Comparison of ENCODE assay signal across 28 mouse cellular contexts in genomic region chrX:136779262-136779661, GRCm38 (mm10). TPM values are rescaled to one million over a fixed set of nuclear protein-coding genes. Genes with fewer than 3 reads are reported as not detected.
A peak's percentile ranks its signal among the peaks of the same experiment; 100 is the strongest.
DNase-seq lines count a peak whose midpoint lies in the region; ATAC-seq and TF ChIP-seq lines count a peak whose summit lies in the region.
"Had no signal": no experiment of that assay in that cellular context is flagged by ENCODE, and none has a peak within 500 bp of the region (broad histone marks: within the 10 kb centered on the region; RNA-seq: fewer than 3 reads in every experiment).

No protein-coding gene starts in this region.

- H3K27me3 ChIP-seq in MEL (ENCODE audit: control insufficient read depth in 1 of 2, insufficient read depth in 2 of 2, low read length in 2 of 2), result no peaks in the 10 kb centered on the region
- no peaks in the 10 kb centered on the region for H3K27me3 ChIP-seq in myocyte (ENCODE audit: control insufficient read depth, insufficient read depth, insufficient read length)
- no peaks in the 10 kb centered on the region for H3K27me3 ChIP-seq in heart, embryonic 12.5 days (replicated peaks)
- H3K27me3 ChIP-seq: CH12.LX had no signal

- no peaks in the 10 kb centered on the region for H3K9me3 ChIP-seq in MEL (replicated peaks; ENCODE audit: insufficient read depth, low read length)
- H3K9me3 ChIP-seq in heart, embryonic 12.5 days (replicated peaks), result no peaks in the 10 kb centered on the region
- H3K9me3 ChIP-seq: G1E had no signal

- intact Hi-C loops in gastrocnemius, postnatal 14 days (cut with DNase I; ENCODE audit: low total_unique reads), result no loop called here

- H3K9ac ChIP-seq in MEL (ENCODE audit: control insufficient read depth, low read depth, low read length, poor library complexity, severe bottlenecking), result no peak overlapping the region
- no peak overlapping the region for H3K9ac ChIP-seq in heart, embryonic 12.5 days

- TF ChIP-seq POLR2A in MEL (IDR thresholded peaks at IDR 0.05; ENCODE audit: control insufficient read depth in 1 of 2, insufficient read depth in 1 of 2, low read depth in 1 of 2, low read length in 2 of 2, poor library complexity in 1 of 2) (no peak), myocyte (IDR thresholded peaks at IDR 0.05; ENCODE audit: insufficient read length, low read depth) (no peak)

- ATAC-seq in megakaryocyte-erythroid progenitor cell, adult 5-6 weeks (replicated peaks; ENCODE audit: low FRiP score, low TSS enrichment, poor library complexity, severe bottlenecking), result peak; percentile 57; the same call in 1 of the 2 replicates
- ATAC-seq in heart, embryonic 12.5 days (ENCODE audit: insufficient number of reproducible peaks, low FRiP score), result no peak
- ATAC-seq: activated CD4-positive, CD25-positive, alpha-beta regulatory T cell, adult 4 months; CD4-positive, CD25-positive, alpha-beta regulatory T cell, adult 4 months; Patski had no signal

- H3K4me1 ChIP-seq in MEL (ENCODE audit: control insufficient read depth in 1 of 2, insufficient read depth in 2 of 2, low read length in 2 of 2), result no peaks in the 10 kb centered on the region
- no peaks in the 10 kb centered on the region for H3K4me1 ChIP-seq in heart, embryonic 12.5 days (replicated peaks)

- DNase-seq in MEL (ENCODE audit: low read depth, low spot score) (peak; percentile 5), NIH3T3 (ENCODE audit: low read depth) (peak; percentile 1)
- no peak for DNase-seq in frontal cortex, postnatal 36 days (ENCODE audit: low spot score in 2 of 2)
- DNase-seq in gastrocnemius, postnatal 14 days, result no peak
- DNase-seq in lung, postnatal 14 days, result no peak
- DNase-seq: adrenal gland, adult 2 months; adrenal gland, adult 8-10 months; adrenal gland, postnatal 10 days; adrenal gland, postnatal 14 days; adrenal gland, postnatal 25 days; adrenal gland, postnatal 36 days; B cell, adult 2 months; cerebellum, adult 11 months; cerebellum, adult 11-12 months; cerebellum, adult 18-20 months; cerebellum, adult 2 months had no signal

- no peak overlapping the region for H3K4me3 ChIP-seq in MEL (ENCODE audit: control insufficient read depth in 1 of 2, insufficient read depth in 1 of 2, low read depth in 2 of 2, low read length in 2 of 2)
- H3K4me3 ChIP-seq in myocyte, result no peak overlapping the region
- no peak overlapping the region for H3K4me3 ChIP-seq in heart, embryonic 12.5 days

- no peak for TF ChIP-seq EP300 in MEL (IDR thresholded peaks at IDR 0.05; ENCODE audit: low read depth in 1 of 2, low read length in 2 of 2)

- TF ChIP-seq CTCF in MEL (IDR thresholded peaks at IDR 0.05 in 2 of 3, conservative IDR thresholded peaks at IDR 0.05 in 1 of 3; ENCODE audit: control insufficient read depth in 1 of 3, insufficient read depth in 1 of 3, low read depth in 2 of 3, low read length in 3 of 3, poor library complexity in 1 of 3, severe bottlenecking in 1 of 3), result no peak

- no peak overlapping the region for H3ac ChIP-seq in myocyte (ENCODE audit: control insufficient read depth, insufficient read length)

- TF ChIP-seq RAD21 in MEL (IDR thresholded peaks at IDR 0.05; ENCODE audit: low read depth, low read length), result no peak

- no peak overlapping the region for H3K4me2 ChIP-seq in myocyte (ENCODE audit: low read depth)
- no peak overlapping the region for H3K4me2 ChIP-seq in heart, embryonic 12.5 days

- H3K27ac ChIP-seq in MEL (ENCODE audit: control insufficient read depth, low read depth, low read length), result no peak overlapping the region
- H3K27ac ChIP-seq in heart, embryonic 12.5 days (ENCODE audit: poor library complexity, severe bottlenecking), result no peak overlapping the region

- 54% methylated on average over 2 of the region's 2 CpGs for WGBS in heart, embryonic 12.5 days

- H3K79me2 ChIP-seq in MEL (ENCODE audit: control insufficient read depth, insufficient read depth, low read length, poor library complexity) (no peaks in the 10 kb centered on the region), myocyte (ENCODE audit: control insufficient read depth, insufficient read depth) (no peaks in the 10 kb centered on the region)

- H3K36me3 ChIP-seq in MEL (ENCODE audit: control insufficient read depth in 1 of 2, insufficient read depth in 2 of 2, low read length in 2 of 2), result no peaks in the 10 kb centered on the region
- H3K36me3 ChIP-seq in myocyte (ENCODE audit: control insufficient read depth, insufficient read depth), result no peaks in the 10 kb centered on the region
- H3K36me3 ChIP-seq in heart, embryonic 12.5 days, result peaks cover 3% of the 10 kb centered on the region

TF ChIP-seq in MEL, 35 proteins besides CTCF, POLR2A, EP300 and RAD21:
- TF ChIP-seq TAL1 (IDR thresholded peaks at IDR 0.05; ENCODE audit: low read length), result no peak
- TF ChIP-seq NELFE (IDR thresholded peaks at IDR 0.05; ENCODE audit: low read depth, low read length), result no peak
- TF ChIP-seq UBTF (IDR thresholded peaks at IDR 0.05; ENCODE audit: borderline replicate concordance, insufficient read depth, low read depth, low read length), result no peak
- TF ChIP-seq RCOR1 (IDR thresholded peaks at IDR 0.05; ENCODE audit: low read depth, low read length), result no peak
- TF ChIP-seq CHD2 (IDR thresholded peaks at IDR 0.05; ENCODE audit: low read length), result no peak
- TF ChIP-seq ZC3H11A (IDR thresholded peaks at IDR 0.05; ENCODE audit: low read depth, low read length), result no peak
- TF ChIP-seq MYC (IDR thresholded peaks at IDR 0.05; ENCODE audit: low read depth, low read length), result no peak
- no peak for TF ChIP-seq ELF1 (IDR thresholded peaks at IDR 0.05; ENCODE audit: low read depth, low read length)
- no peak for TF ChIP-seq SMC3 (IDR thresholded peaks at IDR 0.05; ENCODE audit: low read depth, low read length)
TF ChIP-seq in MEL: peak in this region for 0.

TF ChIP-seq in myocyte, 11 proteins besides CTCF, POLR2A, EP300 and RAD21:
- TF ChIP-seq SRF (IDR thresholded peaks at IDR 0.05; ENCODE audit: control insufficient read depth, insufficient read length, low read depth) (no peak), REST (IDR thresholded peaks at IDR 0.05; ENCODE audit: insufficient read depth, insufficient read length) (peak; percentile 53)

RNA-seq across cellular contexts. Expression of gene Glra4, which starts 0.7 kb away (rescaled TPM):
- not detected in 2 replicates for total RNA-seq in MEL (2012; rRNA removed)
- under 1 TPM in 1 of 2 experiments, not detected in 1; 0.13 TPM for polyA plus RNA-seq in MEL (2012; ENCODE audit: insufficient read depth in 1 of 2, insufficient read length in 2 of 2, low read depth in 1 of 2, low replicate concordance in 2 of 2, missing spikeins in 1 of 2)
- not detected in 2 replicates for total RNA-seq in megakaryocyte-erythroid progenitor cell, adult 5-6 weeks (2014; fragmentation: Nextera tagmentation)
- total RNA-seq in megakaryocyte-erythroid progenitor cell, adult 5-6 weeks (2017), result not detected in 2 replicates
- not detected for polyA plus RNA-seq in myocyte (2012; fragmentation: generic; extraction: Trizol)
- polyA plus RNA-seq in heart, embryonic 12.5 days (2016; fragmentation: Nextera tagmentation; extraction: Ambion mirVana), result not detected in 2 replicates
- total RNA-seq in gastrocnemius, postnatal 14 days (2021), result not detected
- total RNA-seq: adrenal gland, adult 18-20 months; adrenal gland, postnatal 10 days; adrenal gland, postnatal 14 days; adrenal gland, postnatal 25 days; adrenal gland, postnatal 4 days; CH12.LX; ES-E14; G1E had no signal
- polyA plus RNA-seq: activated CD4-positive, CD25-positive, alpha-beta regulatory T cell, adult 4 months; adrenal gland, adult 2 months; C2C12; CD4-positive, CD25-positive, alpha-beta regulatory T cell, adult 4 months; G1E had no signal

RNA-seq across cellular contexts. Expression of gene Morf4l2, which starts 35.8 kb away (rescaled TPM):
- total RNA-seq in MEL (2012; rRNA removed), result 617 and 648 TPM in 2 replicates
- polyA plus RNA-seq in MEL (2012; ENCODE audit: insufficient read depth in 1 of 2, insufficient read length in 2 of 2, low read depth in 1 of 2, low replicate concordance in 2 of 2, missing spikeins in 1 of 2), result 100 to 1,000 TPM in 1 of 2 experiments, not detected in 1; 921 TPM
- 244 and 291 TPM in 2 replicates for total RNA-seq in megakaryocyte-erythroid progenitor cell, adult 5-6 weeks (2014; fragmentation: Nextera tagmentation)
- 999 and 1,143 TPM in 2 replicates for total RNA-seq in megakaryocyte-erythroid progenitor cell, adult 5-6 weeks (2017)
- 202 TPM for polyA plus RNA-seq in myocyte (2012; fragmentation: generic; extraction: Trizol)
- polyA plus RNA-seq in heart, embryonic 12.5 days (2016; fragmentation: Nextera tagmentation; extraction: Ambion mirVana), result 403 and 424 TPM in 2 replicates
- total RNA-seq in gastrocnemius, postnatal 14 days (2021), result 100 to 1,000 TPM; 149 to 161 TPM

RNA-seq across cellular contexts. Expression of gene Plp1, which starts 43.2 kb away (rescaled TPM):
- total RNA-seq in MEL (2012; rRNA removed), result 1.0 and 1.2 TPM in 2 replicates
- polyA plus RNA-seq in MEL (2012; ENCODE audit: insufficient read depth in 1 of 2, insufficient read length in 2 of 2, low read depth in 1 of 2, low replicate concordance in 2 of 2, missing spikeins in 1 of 2) (10 to 100 TPM in 1 of 2 experiments, 1 to 10 TPM in 1; 2.5 to 30.8 TPM), myocyte (2012; fragmentation: generic; extraction: Trizol) (0.14 TPM)
- 6.2 and 7.4 TPM in 2 replicates for total RNA-seq in megakaryocyte-erythroid progenitor cell, adult 5-6 weeks (2014; fragmentation: Nextera tagmentation)
- 0.99 and 1.1 TPM in 2 replicates for total RNA-seq in megakaryocyte-erythroid progenitor cell, adult 5-6 weeks (2017)
- polyA plus RNA-seq in heart, embryonic 12.5 days (2016; fragmentation: Nextera tagmentation; extraction: Ambion mirVana), result 3.8 and 4.4 TPM in 2 replicates
- 10 to 100 TPM in 1 of 2 experiments, 1 to 10 TPM in 1; 5.6 to 14.5 TPM for total RNA-seq in gastrocnemius, postnatal 14 days (2021)

Comparison
In these comparisons a context has a peak if more than half of its experiments do, and no peak if none do; other contexts are left out.
1. DNase-seq: peak in MEL (single experiment) and NIH3T3 (single experiment); none in frontal cortex, postnatal 36 days (0 of 2), gastrocnemius, postnatal 14 days (single experiment) and lung, postnatal 14 days (single experiment).